Mouse (Mus musculus) spleen, adult 2 months (tissue): ENCODE results near the gene Mthfsd. TPM values are rescaled to one million over a fixed set of nuclear protein-coding genes. Genes with fewer than 3 reads are reported as not detected.

Experiments used
- DNase-seq, 2 experiments: peaks; one replicate each; pipeline versions ENCODE4 v3.0.0 to v3.0.0-alpha.2; 2012 to 2021; ENCODE audit warnings: low spot score in 2 of 2, low read depth in 1 of 2
- H3K27ac ChIP-seq: fragments of 200-500 bp; 2 replicates; pipeline ENCODE4 v1.5.1; 2012; ENCODE audit warnings: low read length, inconsistent platforms; ENCODE audit not compliant: insufficient read depth
- H3K27me3 ChIP-seq: fragments of 200-500 bp; 2 replicates; pipeline ENCODE4 v1.6.1; 2012; ENCODE audit warnings: mild to moderate bottlenecking, moderate library complexity, low read length, inconsistent platforms; ENCODE audit not compliant: control insufficient read depth, insufficient read depth
- H3K36me3 ChIP-seq: fragments of 200-500 bp; 2 replicates; pipeline ENCODE4 v1.6.1; 2012; ENCODE audit warnings: mild to moderate bottlenecking, low read length, inconsistent platforms; ENCODE audit not compliant: control insufficient read depth, insufficient read depth
- H3K4me1 ChIP-seq: fragments of 200-500 bp; 2 replicates; pipeline ENCODE4 v1.6.1; 2011; ENCODE audit warnings: inconsistent platforms; ENCODE audit not compliant: control insufficient read depth, insufficient read depth, insufficient read length
- H3K4me3 ChIP-seq: fragments of 200-500 bp; 2 replicates; pipeline ENCODE4 v1.5.1; 2011; ENCODE audit warnings: mild to moderate bottlenecking, inconsistent platforms; ENCODE audit not compliant: insufficient read depth, insufficient read length; ENCODE audit errors: extremely low read depth
- CTCF ChIP-seq: fragments of 200-500 bp; IDR thresholded peaks from 2 replicates; pipeline ENCODE4 v1.5.1; 2011; ENCODE audit warnings: mild to moderate bottlenecking, inconsistent platforms; ENCODE audit not compliant: insufficient read depth, insufficient read length, insufficient replicate concordance; ENCODE audit errors: extremely low read depth
- POLR2A ChIP-seq: fragments of 200-500 bp; IDR thresholded peaks from 2 replicates; pipeline ENCODE4 v1.6.1; 2011; ENCODE audit warnings: low read depth, low read length, inconsistent platforms
- WGBS: fragments of 180-500 bp; shearing (Covaris S2); methylation state at CpG from one replicate; pipeline ENCODE4 v1.1.7; 2018; 5-methylcytosine and 5-hydroxymethylcytosine counted together
- polyA plus RNA-seq: library from polyadenylated mRNA; depleted of rRNA; stranded (reverse); fragments of >200 nt; gene quantifications from 2 replicates; pipeline ENCODE4 v1.2.3, GENCODE M21; 2012

Gene Mthfsd
- polyA plus RNA-seq, 1 experiment: 33.6 TPM

GRCm38 (mm10) chr8:121127756-121128375 is 19.7 kb upstream of the Mthfsd start, which contains the start of gene Foxl1:
TSS of gene Foxl1 (plus strand) at chr8:121127940.
- H3K36me3 ChIP-seq: no peaks in the 10 kb centered on the region
- 9% methylated on average over 43 of the region's 43 CpGs for WGBS
- no peaks in the 10 kb centered on the region for H3K4me1 ChIP-seq
- peaks cover 24% of the 10 kb centered on the region for H3K27me3 ChIP-seq
- DNase-seq: no peak
- no peak within 1 kb of the TSS for H3K4me3 ChIP-seq
- no peak within 1 kb of the TSS for H3K27ac ChIP-seq
- TF ChIP-seq POLR2A (no peak), CTCF (no peak)

DNA sequence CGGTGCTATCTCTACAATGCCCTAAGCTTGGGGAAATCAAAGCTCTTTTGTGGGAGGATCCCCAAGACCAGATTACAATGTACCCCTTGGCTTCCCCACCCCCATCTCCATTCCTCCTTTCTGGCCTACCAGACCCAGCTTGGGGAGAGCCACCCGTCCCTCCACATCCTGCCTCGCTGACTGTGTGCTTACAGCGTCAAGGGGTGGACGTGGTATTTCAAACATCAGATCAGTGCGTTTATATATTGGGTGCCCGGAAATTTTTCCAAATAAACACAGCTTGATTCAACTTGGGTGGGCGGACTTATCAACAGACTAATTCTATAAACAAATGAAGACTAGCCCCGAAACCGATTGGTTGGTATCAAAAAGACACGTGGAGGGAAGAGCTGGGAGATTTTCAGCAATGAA is 19.1 kb upstream of the Mthfsd start:
- Histone ChIP-seq H3K4me3 (no peak overlapping the region), H3K27me3 (peaks cover 27% of the 10 kb centered on the region), H3K27ac (no peak overlapping the region), H3K4me1 (no peaks in the 10 kb centered on the region), H3K36me3 (no peaks in the 10 kb centered on the region)
- DNase-seq: no peak
- 15% methylated on average over 11 of the region's 11 CpGs for WGBS
- no peak for TF ChIP-seq CTCF
- TF ChIP-seq POLR2A: no peak

- no peak overlapping the region for H3K27ac ChIP-seq
- no peaks in the 10 kb centered on the region for H3K36me3 ChIP-seq
- TF ChIP-seq POLR2A: no peak
- no peak for TF ChIP-seq CTCF
- peaks cover 30% of the 10 kb centered on the region for H3K27me3 ChIP-seq
- 23% methylated on average over 6 of the region's 6 CpGs for WGBS
- H3K4me1 ChIP-seq: no peaks in the 10 kb centered on the region
- DNase-seq: no peak
- H3K4me3 ChIP-seq: no peak overlapping the region
These were observed 18.5 kb upstream of the Mthfsd start for GRCm38 (mm10) chr8:121126694-121127093.

DNA sequence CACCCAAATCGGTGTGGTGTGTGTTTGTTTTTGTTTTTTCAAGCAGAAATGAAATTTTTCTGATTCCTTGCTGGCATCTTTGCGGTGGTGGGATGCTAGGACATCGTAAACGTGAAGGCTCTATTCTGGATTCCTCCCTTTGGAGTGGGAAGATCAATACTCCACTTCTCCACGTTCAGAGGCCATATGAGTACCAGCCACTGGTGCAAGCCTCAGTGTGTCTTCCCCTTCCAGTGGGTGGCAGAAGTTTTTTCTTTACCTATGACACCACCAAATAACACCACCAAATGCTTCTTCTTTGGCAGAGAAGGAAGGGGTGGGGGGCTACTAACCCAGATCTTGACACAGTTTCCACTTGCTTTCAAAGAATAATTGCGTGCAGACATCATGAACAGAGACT is 18.0 kb upstream of the Mthfsd start:
- no peak for DNase-seq
- Histone ChIP-seq H3K36me3 (no peaks in the 10 kb centered on the region), H3K4me3 (no peak overlapping the region), H3K27me3 (peaks cover 32% of the 10 kb centered on the region), H3K27ac (no peak overlapping the region), H3K4me1 (no peaks in the 10 kb centered on the region)
- TF ChIP-seq CTCF (no peak), POLR2A (no peak)
- 17% methylated on average over 6 of the region's 6 CpGs for WGBS

DNA sequence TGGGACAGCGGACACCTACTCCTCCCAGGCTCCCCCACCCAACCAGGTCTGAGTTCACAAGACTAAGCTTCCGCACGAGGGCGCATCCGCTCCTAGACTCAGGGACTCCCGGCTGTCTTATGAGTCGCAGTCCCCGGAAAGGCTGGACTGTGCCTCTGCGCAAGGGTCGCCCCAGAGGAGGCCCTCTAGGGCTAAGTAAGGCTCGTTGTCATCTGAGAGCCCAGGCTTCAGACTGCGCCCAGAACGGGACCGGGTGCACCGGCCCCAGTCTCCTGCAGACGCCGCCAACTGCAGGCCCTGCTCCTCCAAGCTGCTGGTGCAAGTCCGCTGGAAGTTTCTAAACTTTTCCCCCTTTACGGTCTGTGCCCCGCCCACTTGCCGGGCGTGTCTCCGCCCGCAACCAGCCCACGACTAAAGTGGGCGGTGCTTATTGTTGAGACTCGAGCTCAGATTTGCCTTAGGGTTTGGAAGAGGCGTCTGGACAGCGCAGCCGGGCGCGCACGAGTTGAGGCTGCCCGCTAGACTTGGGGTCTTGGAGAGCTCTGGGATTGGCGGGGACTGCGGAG is 17.2 kb upstream of the Mthfsd start:
- H3K4me3 ChIP-seq: no peak overlapping the region
- no peak for DNase-seq
- H3K27me3 ChIP-seq: peaks cover 33% of the 10 kb centered on the region
- H3K4me1 ChIP-seq: no peaks in the 10 kb centered on the region
- 4% methylated on average over 35 of the region's 36 CpGs for WGBS
- no peak overlapping the region for H3K27ac ChIP-seq
- TF ChIP-seq POLR2A (no peak), CTCF (no peak)
- H3K36me3 ChIP-seq: no peaks in the 10 kb centered on the region

GRCm38 (mm10) chr8:121124547-121125239 is 16.5 kb upstream of the Mthfsd start:
- TF ChIP-seq CTCF (no peak), POLR2A (no peak)
- Histone ChIP-seq H3K27ac (no peak overlapping the region), H3K4me1 (no peaks in the 10 kb centered on the region), H3K27me3 (peaks cover 33% of the 10 kb centered on the region), H3K36me3 (no peaks in the 10 kb centered on the region), H3K4me3 (no peak overlapping the region)
- no peak for DNase-seq
- 15% methylated on average over 17 of the region's 17 CpGs for WGBS

DNA sequence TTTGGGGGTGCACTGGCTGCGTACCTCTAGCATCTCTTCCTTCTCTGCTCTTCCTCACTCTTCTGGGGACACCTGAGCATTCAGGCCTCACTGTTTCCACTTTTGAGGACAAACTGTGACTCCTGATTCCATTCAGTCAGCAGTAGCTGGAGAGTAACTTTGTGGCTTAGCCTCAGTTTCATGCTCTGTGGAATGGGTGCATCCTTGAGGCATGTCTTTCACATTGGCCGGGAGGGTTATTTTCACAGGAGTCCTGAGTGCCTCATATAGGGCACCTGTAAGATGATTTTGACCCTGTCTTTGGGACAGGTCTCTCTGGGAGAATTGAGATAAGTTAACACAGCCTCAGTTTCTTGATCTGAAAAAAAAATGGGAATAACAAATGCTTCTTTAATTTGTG is 14.9 kb upstream of the Mthfsd start:
- Histone ChIP-seq H3K4me3 (no peak overlapping the region), H3K36me3 (no peaks in the 10 kb centered on the region), H3K4me1 (no peaks in the 10 kb centered on the region), H3K27me3 (peaks cover 26% of the 10 kb centered on the region), H3K27ac (no peak overlapping the region)
- TF ChIP-seq POLR2A (no peak), CTCF (no peak)
- no peak for DNase-seq
- 94% methylated on average over 2 of the region's 2 CpGs for WGBS
